Mouse (Mus musculus): ENCODE data around the gene Gm8909.

DNA sequence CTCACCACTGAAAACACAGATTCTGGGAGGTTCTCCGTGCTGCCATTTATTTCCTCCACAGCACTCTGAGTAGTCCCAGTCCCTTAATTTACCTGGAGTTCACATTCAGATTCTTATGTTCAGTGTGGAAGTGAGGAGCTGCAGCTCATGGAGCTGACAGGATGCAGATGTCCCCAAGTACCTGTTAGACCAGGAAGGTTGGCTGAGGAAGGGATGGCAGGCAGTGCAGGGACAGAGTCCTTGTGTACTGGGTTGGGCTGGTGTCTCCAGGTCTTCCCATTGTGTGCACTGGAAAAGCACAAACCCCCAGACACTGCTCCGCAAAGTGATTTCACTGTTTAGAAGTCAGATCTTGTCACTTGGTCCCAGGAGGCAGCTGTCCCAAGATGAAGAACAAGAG lies 33.5 kb upstream of the Gm8909 start:
- TF ChIP-seq CTCF (IDR thresholded peaks at IDR 0.05; ENCODE audit: control insufficient read depth, insufficient read depth, insufficient replicate concordance, low read depth, low read length): no peak
- no peak for TF ChIP-seq POLR2A (IDR thresholded peaks at IDR 0.05; ENCODE audit: control insufficient read depth, low read depth, low read length)
